Mouse (Mus musculus) liver, adult 2 months (tissue): ENCODE data around the gene Mapkapk2.

Experiments
- CTCF ChIP-seq: fragments of 200-500 bp; IDR thresholded peaks from 2 replicates; pipeline ENCODE4 v1.5.1; 2011; ENCODE audit warnings: low read depth, low read length, control low read depth
- POLR2A ChIP-seq: fragments of 200-500 bp; IDR thresholded peaks from 2 replicates; pipeline ENCODE4 v1.6.1; 2011; ENCODE audit warnings: low read length, control low read depth; ENCODE audit not compliant: insufficient read depth; ENCODE audit errors: extremely low read depth

DNA sequence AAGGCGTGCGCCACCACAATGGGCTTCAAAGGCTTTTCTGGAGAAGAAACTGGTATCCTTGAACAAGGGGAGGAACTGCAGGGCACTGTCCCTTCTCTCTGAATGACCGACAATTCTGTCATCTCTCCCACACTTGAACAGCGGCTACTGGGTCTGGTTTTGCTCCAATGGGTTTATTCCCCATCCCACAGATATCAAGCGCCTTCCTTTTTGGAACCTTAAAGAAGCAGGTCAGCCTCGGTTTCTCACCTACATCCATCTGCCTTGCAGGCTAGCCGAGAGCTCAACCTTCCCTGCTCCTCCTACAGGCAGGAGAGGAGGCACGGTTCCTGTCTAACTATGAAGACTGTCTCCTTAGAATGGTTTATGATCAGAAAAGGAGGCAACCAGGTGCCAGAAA, 48.7 kb downstream of the Mapkapk2 start:
- no peak for TF ChIP-seq CTCF
- TF ChIP-seq POLR2A = no peak
